Mouse (Mus musculus): ENCODE data around the gene Kazald1. TPM values are rescaled to one million over a fixed set of nuclear protein-coding genes. Genes with fewer than 3 reads are reported as not detected.
"Not testable (repeated sequence)": the region's sequence is repeated elsewhere in the genome, so short reads cannot be mapped to it uniquely, and the experiment has no call there.

The Kazald1 gene
- polyA plus RNA-seq, 1 experiment from 2014 or later, result 1.3 TPM

- not testable (repeated sequence) for ATAC-seq (replicated peaks); H3K4me3 ChIP-seq; H3K27me3 ChIP-seq (replicated peaks); H3K4me2 ChIP-seq; H3K27ac ChIP-seq; H3K36me3 ChIP-seq (replicated peaks); H3K4me1 ChIP-seq; H3K9me3 ChIP-seq; H3K9ac ChIP-seq
- WGBS, result 91% methylated on average over 7 of the region's 7 CpGs
These were observed 36.8 kb upstream of the Kazald1 start for GRCm38 (mm10) chr19:45038198-45038597.

- no peak for ATAC-seq (replicated peaks)
- WGBS, result 64% methylated on average over 13 of the region's 13 CpGs
- Histone ChIP-seq H3K9ac (no peak overlapping the region), H3K27ac (no peak overlapping the region), H3K9me3 (no peaks in the 10 kb centered on the region), H3K4me2 (no peak overlapping the region), H3K4me3 (no peak overlapping the region), H3K4me1 (no peaks in the 10 kb centered on the region), H3K27me3 (replicated peaks) (no peaks in the 10 kb centered on the region), H3K36me3 (replicated peaks) (no peaks in the 10 kb centered on the region)
These were observed 34.8 kb upstream of the Kazald1 start for GRCm38 (mm10) chr19:45040214-45040613.

GRCm38 (mm10) chr19:45044389-45044927 is 30.6 kb upstream of the Kazald1 start:
- 68% methylated on average over 11 of the region's 11 CpGs for WGBS

GRCm38 (mm10) chr19:45045236-45045635 is 29.8 kb upstream of the Kazald1 start:
- no peak overlapping the region for H3K9ac ChIP-seq
- 54% methylated on average over 15 of the region's 15 CpGs for WGBS
- H3K36me3 ChIP-seq (replicated peaks), result 0 out of 2 replicates have a peak, but pooled peaks cover 3% of the 10 kb centered on the region
- H3K4me1 ChIP-seq, result peaks cover 38% of the 10 kb centered on the region
- H3K27ac ChIP-seq, result no peak overlapping the region
- no peak for ATAC-seq (replicated peaks)
- peaks cover 4% of the 10 kb centered on the region; the same call in 1 of the 2 replicates for H3K27me3 ChIP-seq (replicated peaks)
- H3K4me3 ChIP-seq, result no peak overlapping the region
- H3K4me2 ChIP-seq, result no peak overlapping the region
- H3K9me3 ChIP-seq, result no peaks in the 10 kb centered on the region

More at GRCm38 (mm10) chr19:45044389-45044927, 30.6 kb upstream of the Kazald1 start:
- no peak for ATAC-seq (replicated peaks)
- Histone ChIP-seq H3K36me3 (replicated peaks) (no peaks in the 10 kb centered on the region), H3K27me3 (replicated peaks) (peaks cover 4% of the 10 kb centered on the region; the same call in 1 of the 2 replicates), H3K27ac (no peak overlapping the region), H3K4me1 (peaks cover 31% of the 10 kb centered on the region), H3K9me3 (no peaks in the 10 kb centered on the region), H3K4me2 (no peak overlapping the region), H3K9ac (no peak overlapping the region), H3K4me3 (no peak overlapping the region)

- 79% methylated on average over 5 of the region's 5 CpGs for WGBS
- no peak for ATAC-seq (replicated peaks)
These were observed 29.4 kb upstream of the Kazald1 start, which contains the start of gene Pdzd7 for GRCm38 (mm10) chr19:45045651-45046050. TSS of gene Pdzd7 (minus strand) at chr19:45045717.

GRCm38 (mm10) chr19:45046523-45047321 is 28.3 kb upstream of the Kazald1 start:
- H3K4me2 ChIP-seq, result peak overlapping the region; percentile 83
- peaks cover 4% of the 10 kb centered on the region; the same call in 1 of the 2 replicates for H3K27me3 ChIP-seq (replicated peaks)
- no peaks in the 10 kb centered on the region for H3K9me3 ChIP-seq
- 1% methylated on average over 34 of the region's 34 CpGs for WGBS
- H3K9ac ChIP-seq, result peak overlapping the region; percentile 79
- peak overlapping the region; percentile 71 for H3K4me3 ChIP-seq
- ATAC-seq (replicated peaks), result peak; percentile 80
- H3K4me1 ChIP-seq, result peaks cover 45% of the 10 kb centered on the region
- H3K36me3 ChIP-seq (replicated peaks), result peaks cover 10% of the 10 kb centered on the region; the same call in 1 of the 2 replicates
- H3K27ac ChIP-seq, result peak overlapping the region; percentile 94

More at GRCm38 (mm10) chr19:45045651-45046050, 29.4 kb upstream of the Kazald1 start, which contains the start of gene Pdzd7:
- Histone ChIP-seq H3K4me1 (peaks cover 42% of the 10 kb centered on the region), H3K4me2 (peak within 1 kb of the TSS; percentile 83), H3K9me3 (no peaks in the 10 kb centered on the region), H3K4me3 (peak within 1 kb of the TSS; percentile 71), H3K36me3 (replicated peaks) (peaks cover 6% of the 10 kb centered on the region; the same call in 1 of the 2 replicates), H3K27me3 (replicated peaks) (peaks cover 4% of the 10 kb centered on the region; the same call in 1 of the 2 replicates), H3K27ac (peak within 1 kb of the TSS; percentile 94), H3K9ac (peak within 1 kb of the TSS; percentile 79)

- Histone ChIP-seq H3K4me2 (peak within 1 kb of the TSS; percentile 83), H3K36me3 (replicated peaks) (peaks cover 11% of the 10 kb centered on the region; the same call in 1 of the 2 replicates), H3K9ac (peak within 1 kb of the TSS; percentile 79), H3K9me3 (no peaks in the 10 kb centered on the region), H3K4me3 (peak within 1 kb of the TSS; percentile 71), H3K27ac (peak within 1 kb of the TSS; percentile 94), H3K27me3 (replicated peaks) (peaks cover 4% of the 10 kb centered on the region; the same call in 1 of the 2 replicates), H3K4me1 (peaks cover 45% of the 10 kb centered on the region)
- peak; percentile 85 for ATAC-seq (replicated peaks)
- under 1% methylated on average over 26 of the region's 26 CpGs for WGBS
These were observed 27.6 kb upstream of the Kazald1 start, which contains the start of gene Sfxn3 for GRCm38 (mm10) chr19:45047417-45047934. TSS of gene Sfxn3 (plus strand) at chr19:45047503.

- peak overlapping the region; percentile 79 for H3K9ac ChIP-seq
- H3K4me1 ChIP-seq, result peaks cover 45% of the 10 kb centered on the region
- H3K4me2 ChIP-seq, result peak overlapping the region; percentile 83
- 24% methylated on average over 11 of the region's 11 CpGs for WGBS
- H3K4me3 ChIP-seq, result peak overlapping the region; percentile 71
- H3K27me3 ChIP-seq (replicated peaks), result peaks cover 4% of the 10 kb centered on the region; the same call in 1 of the 2 replicates
- peak; percentile 61 for ATAC-seq (replicated peaks)
- H3K9me3 ChIP-seq, result no peaks in the 10 kb centered on the region
- peaks cover 14% of the 10 kb centered on the region; the same call in 1 of the 2 replicates for H3K36me3 ChIP-seq (replicated peaks)
- H3K27ac ChIP-seq, result peak overlapping the region; percentile 94
These were observed 27.0 kb upstream of the Kazald1 start for GRCm38 (mm10) chr19:45047935-45048643.

- Histone ChIP-seq H3K4me1 (peaks cover 45% of the 10 kb centered on the region), H3K27ac (peak overlapping the region; percentile 94), H3K9ac (peak overlapping the region; percentile 79), H3K36me3 (replicated peaks) (peaks cover 14% of the 10 kb centered on the region; the same call in 1 of the 2 replicates), H3K4me3 (peak overlapping the region; percentile 71), H3K27me3 (replicated peaks) (peaks cover 4% of the 10 kb centered on the region; the same call in 1 of the 2 replicates), H3K4me2 (peak overlapping the region; percentile 83), H3K9me3 (no peaks in the 10 kb centered on the region)
- 81% methylated on average over 12 of the region's 12 CpGs for WGBS
- no peak for ATAC-seq (replicated peaks)
These were observed 26.2 kb upstream of the Kazald1 start for GRCm38 (mm10) chr19:45048644-45049365.

- ATAC-seq (replicated peaks), result no peak
- peaks cover 4% of the 10 kb centered on the region; the same call in 1 of the 2 replicates for H3K27me3 ChIP-seq (replicated peaks)
- peaks cover 16% of the 10 kb centered on the region; the same call in 1 of the 2 replicates for H3K36me3 ChIP-seq (replicated peaks)
- peak overlapping the region; percentile 83; the same call in 1 of the 2 replicates for H3K4me2 ChIP-seq
- H3K4me1 ChIP-seq, result peaks cover 45% of the 10 kb centered on the region
- no peaks in the 10 kb centered on the region for H3K9me3 ChIP-seq
- no peak overlapping the region for H3K27ac ChIP-seq
- H3K4me3 ChIP-seq, result no peak overlapping the region
- H3K9ac ChIP-seq, result 0 out of 2 replicates have a peak overlapping the region, but pooled peaks have one; percentile 79
- 75% methylated on average over 9 of the region's 9 CpGs for WGBS
These were observed 25.5 kb upstream of the Kazald1 start for GRCm38 (mm10) chr19:45049523-45049922.

- Histone ChIP-seq H3K9me3 (no peaks in the 10 kb centered on the region), H3K9ac (no peak overlapping the region), H3K36me3 (replicated peaks) (peaks cover 17% of the 10 kb centered on the region; the same call in 1 of the 2 replicates), H3K4me3 (no peak overlapping the region), H3K4me2 (no peak overlapping the region), H3K27ac (no peak overlapping the region), H3K4me1 (peaks cover 47% of the 10 kb centered on the region), H3K27me3 (replicated peaks) (no peaks in the 10 kb centered on the region)
- ATAC-seq (replicated peaks), result no peak
- WGBS, result 88% methylated on average over 8 of the region's 8 CpGs
These were observed 21.6 kb upstream of the Kazald1 start for GRCm38 (mm10) chr19:45053451-45053850.

All from midbrain, embryonic 15.5 days (tissue).